Mouse (Mus musculus) embryo, embryonic 11.5 days (tissue): Measurements from ENCODE around the gene Gjb5.

Experiments used
- DNase-seq: peaks from one replicate; pipeline ENCODE4 v3.0.0-alpha.2; 2012; ENCODE audit warnings: low read depth, low spot score

The Gjb5 gene

GRCm38 (mm10) chr4:127349560-127350300, 8.3 kb downstream of the Gjb5 start:
- no peak for DNase-seq

GRCm38 (mm10) chr4:127345000-127345399, 13.0 kb downstream of the Gjb5 start:
- DNase-seq: no peak

GRCm38 (mm10) chr4:127341372-127341771, 16.6 kb downstream of the Gjb5 start:
- no peak for DNase-seq

GRCm38 (mm10) chr4:127337668-127338067, 20.3 kb downstream of the Gjb5 start:
- no peak for DNase-seq

- DNase-seq: no peak
Observed at GRCm38 (mm10) chr4:127334870-127335504, 23.0 kb downstream of the Gjb5 start.

GRCm38 (mm10) chr4:127331171-127331570, 26.8 kb downstream of the Gjb5 start:
- DNase-seq: no peak

- no peak for DNase-seq
Observed at GRCm38 (mm10) chr4:127330181-127331100, 27.5 kb downstream of the Gjb5 start, which contains the start of gene Gjb3. Gene Gjb3 (minus strand): TSS chr4:127330844.

GRCm38 (mm10) chr4:127329751-127330150, 28.2 kb downstream of the Gjb5 start:
- no peak for DNase-seq

GRCm38 (mm10) chr4:127329046-127329445, 28.9 kb downstream of the Gjb5 start:
- DNase-seq: no peak

- no peak for DNase-seq
Observed at GRCm38 (mm10) chr4:127328378-127328777, 29.6 kb downstream of the Gjb5 start.

- no peak for DNase-seq
Observed at GRCm38 (mm10) chr4:127327749-127328148, 30.2 kb downstream of the Gjb5 start.

GRCm38 (mm10) chr4:127327258-127327657, 30.7 kb downstream of the Gjb5 start:
- no peak for DNase-seq

GRCm38 (mm10) chr4:127325276-127325675, 32.7 kb downstream of the Gjb5 start:
- no peak for DNase-seq

- peak; percentile 68 for DNase-seq
Observed at GRCm38 (mm10) chr4:127324759-127325158, 33.2 kb downstream of the Gjb5 start.

- DNase-seq: no peak
Observed at GRCm38 (mm10) chr4:127324296-127324695, 33.7 kb downstream of the Gjb5 start.

GRCm38 (mm10) chr4:127323651-127324050, 34.3 kb downstream of the Gjb5 start:
- DNase-seq: no peak

GRCm38 (mm10) chr4:127319613-127320012, 38.4 kb downstream of the Gjb5 start:
- DNase-seq: peak; percentile 69

GRCm38 (mm10) chr4:127317143-127317542, 40.8 kb downstream of the Gjb5 start:
- no peak for DNase-seq

GRCm38 (mm10) chr4:127315753-127316152, 42.2 kb downstream of the Gjb5 start:
- no peak for DNase-seq

- DNase-seq: no peak
Observed at GRCm38 (mm10) chr4:127314585-127314984, 43.4 kb downstream of the Gjb5 start.

GRCm38 (mm10) chr4:127313861-127314260, 44.1 kb downstream of the Gjb5 start, which contains the start of gene Gja4:
Gene Gja4 (minus strand): TSS chr4:127314039.
- peak; percentile 55 for DNase-seq

- DNase-seq: no peak
Observed at GRCm38 (mm10) chr4:127312349-127312748, 45.6 kb downstream of the Gjb5 start.
